Mouse (Mus musculus): Measurements from ENCODE around the gene Vrk1.

Vrk1 gene

GRCm38 (mm10) chr12:106040259-106040658, 30.2 kb downstream of the Vrk1 start:
- in situ Hi-C loops (cut with MboI, MseI): no loop called here

- in situ Hi-C loops (cut with MboI, MseI): no loop called here
Observed at GRCm38 (mm10) chr12:106046143-106046795, 36.2 kb downstream of the Vrk1 start.

- in situ Hi-C loops (cut with MboI, MseI): no loop called here
Observed at GRCm38 (mm10) chr12:106052271-106052670, 42.2 kb downstream of the Vrk1 start.

GRCm38 (mm10) chr12:106055799-106056198, 45.8 kb downstream of the Vrk1 start:
- in situ Hi-C loops (cut with MboI, MseI): no loop called here

GRCm38 (mm10) chr12:106059873-106060573, 50.0 kb downstream of the Vrk1 start:
- in situ Hi-C loops (cut with MboI, MseI): no loop called here

GRCm38 (mm10) chr12:106070434-106071155, 60.6 kb downstream of the Vrk1 start:
- in situ Hi-C loops (cut with MboI, MseI): no loop called here

GRCm38 (mm10) chr12:106071575-106072166, 61.6 kb downstream of the Vrk1 start:
- in situ Hi-C loops (cut with MboI, MseI): no loop called here

GRCm38 (mm10) chr12:106074371-106075155, 64.5 kb downstream of the Vrk1 start:
- in situ Hi-C loops (cut with MboI, MseI): no loop called here

GRCm38 (mm10) chr12:106076131-106076530, 66.1 kb downstream of the Vrk1 start:
- in situ Hi-C loops (cut with MboI, MseI): no loop called here

GRCm38 (mm10) chr12:106080511-106080910, 70.5 kb downstream of the Vrk1 start:
- in situ Hi-C loops (cut with MboI, MseI): no loop called here

- in situ Hi-C loops (cut with MboI, MseI): no loop called here
Observed at GRCm38 (mm10) chr12:106080945-106081747, 71.1 kb downstream of the Vrk1 start.

GRCm38 (mm10) chr12:106081748-106082140, 71.7 kb downstream of the Vrk1 start:
- in situ Hi-C loops (cut with MboI, MseI): no loop called here

- in situ Hi-C loops (cut with MboI, MseI): no loop called here
Observed at GRCm38 (mm10) chr12:106082191-106082957, 72.3 kb downstream of the Vrk1 start.

GRCm38 (mm10) chr12:106082958-106083381, 72.9 kb downstream of the Vrk1 start:
- in situ Hi-C loops (cut with MboI, MseI): no loop called here

GRCm38 (mm10) chr12:106084126-106084525, 74.1 kb downstream of the Vrk1 start:
- in situ Hi-C loops (cut with MboI, MseI): no loop called here

- in situ Hi-C loops (cut with MboI, MseI): no loop called here
Observed at GRCm38 (mm10) chr12:106094827-106095226, 84.8 kb downstream of the Vrk1 start.

- in situ Hi-C loops (cut with MboI, MseI): no loop called here
Observed at GRCm38 (mm10) chr12:106102003-106102402, 92.0 kb downstream of the Vrk1 start.

GRCm38 (mm10) chr12:106102726-106103643, 93.0 kb downstream of the Vrk1 start:
- in situ Hi-C loops (cut with MboI, MseI): no loop called here

- in situ Hi-C loops (cut with MboI, MseI): no loop called here
Observed at GRCm38 (mm10) chr12:106107272-106107671, 97.2 kb downstream of the Vrk1 start.
